In genomic region chr11:102428981-102429540, GRCm38 (mm10) we compare ENCODE assay signal across 9 mouse cellular contexts. TPM values are rescaled to one million over a fixed set of nuclear protein-coding genes. Genes with fewer than 3 reads are reported as not detected.
DNase-seq lines count a peak whose midpoint lies in the region; ATAC-seq and TF ChIP-seq lines count a peak whose summit lies in the region.
"Had no signal": no experiment of that assay in that cellular context is flagged by ENCODE, and none has a peak within 500 bp of the region (broad histone marks: within the 10 kb centered on the region; RNA-seq: fewer than 3 reads in every experiment).

No protein-coding gene starts in this region.

- H3K9me3 ChIP-seq in forebrain, embryonic 13.5 days (replicated peaks): no peaks in the 10 kb centered on the region
- no peaks in the 10 kb centered on the region for H3K9me3 ChIP-seq in forebrain, embryonic 16.5 days (ENCODE audit: control insufficient read depth, low read length)
- no peaks in the 10 kb centered on the region for H3K9me3 ChIP-seq in midbrain, embryonic 10.5 days (replicated peaks)
- H3K9me3 ChIP-seq in midbrain, embryonic 16.5 days (replicated peaks; ENCODE audit: control insufficient read depth, low read length, poor library complexity, severe bottlenecking): no peaks in the 10 kb centered on the region
- H3K9me3 ChIP-seq in limb, embryonic 12.5 days: no peaks in the 10 kb centered on the region

- H3K36me3 ChIP-seq in forebrain, embryonic 13.5 days (ENCODE audit: poor library complexity, severe bottlenecking): no peaks in the 10 kb centered on the region; the same call in 1 of the 2 replicates
- H3K36me3 ChIP-seq in forebrain, embryonic 16.5 days (ENCODE audit: control insufficient read depth, insufficient read depth): no peaks in the 10 kb centered on the region
- 0 out of 2 replicates have a peak, but pooled peaks cover 6% of the 10 kb centered on the region for H3K36me3 ChIP-seq in midbrain, embryonic 10.5 days
- no peaks in the 10 kb centered on the region for H3K36me3 ChIP-seq in midbrain, embryonic 16.5 days (ENCODE audit: control insufficient read depth, insufficient read depth, low read length)
- H3K36me3 ChIP-seq in limb, embryonic 12.5 days: peaks cover 11% of the 10 kb centered on the region; the same call in 1 of the 2 replicates
- no peaks in the 10 kb centered on the region for H3K36me3 ChIP-seq in small intestine, adult 2 months (ENCODE audit: control insufficient read depth, insufficient read depth, low read length)

- peaks cover 11% of the 10 kb centered on the region; the same call in 1 of the 2 replicates for H3K27me3 ChIP-seq in forebrain, embryonic 13.5 days
- H3K27me3 ChIP-seq in forebrain, embryonic 16.5 days (replicated peaks; ENCODE audit: control insufficient read depth, insufficient read depth, low read length): no peaks in the 10 kb centered on the region
- peaks cover 8% of the 10 kb centered on the region for H3K27me3 ChIP-seq in midbrain, embryonic 10.5 days (ENCODE audit: low read depth, poor library complexity, severe bottlenecking)
- no peaks in the 10 kb centered on the region for H3K27me3 ChIP-seq in midbrain, embryonic 16.5 days (ENCODE audit: control insufficient read depth, insufficient read depth, low read depth, low read length)
- H3K27me3 ChIP-seq in limb, embryonic 12.5 days: 0 out of 2 replicates have a peak, but pooled peaks cover 3% of the 10 kb centered on the region
- no peaks in the 10 kb centered on the region for H3K27me3 ChIP-seq in small intestine, adult 2 months (ENCODE audit: control insufficient read depth, insufficient read depth, low read length)

- DNase-seq in midbrain, embryonic 10.5 days (ENCODE audit: low spot score): no peak
- no peak for DNase-seq in urinary bladder, postnatal 25 days (ENCODE audit: low spot score)
- no peak for DNase-seq in B cell, adult 2 months
- DNase-seq: adrenal gland, postnatal 25 days had no signal

- ATAC-seq in forebrain, embryonic 13.5 days: no peak
- no peak for ATAC-seq in forebrain, embryonic 16.5 days
- ATAC-seq in midbrain, embryonic 16.5 days: no peak
- no peak for ATAC-seq in limb, embryonic 12.5 days (ENCODE audit: insufficient number of reproducible peaks, insufficient read depth, low FRiP score, low TSS enrichment, low read depth)

- peak overlapping the region; percentile 93 for H3K4me2 ChIP-seq in forebrain, embryonic 13.5 days
- no peak overlapping the region for H3K4me2 ChIP-seq in forebrain, embryonic 16.5 days (ENCODE audit: low read length)
- H3K4me2 ChIP-seq in midbrain, embryonic 16.5 days (ENCODE audit: low read length): no peak overlapping the region
- peak overlapping the region; percentile 88; the same call in 1 of the 2 replicates for H3K4me2 ChIP-seq in limb, embryonic 12.5 days

- no peak for TF ChIP-seq CTCF in small intestine, adult 2 months (IDR thresholded peaks at IDR 0.05; ENCODE audit: extremely low read depth, insufficient read length, insufficient replicate concordance, low read depth, low read length)

- TF ChIP-seq POLR2A in small intestine, adult 2 months (IDR thresholded peaks at IDR 0.05; ENCODE audit: low read depth, low read length): no peak

- WGBS in forebrain, embryonic 13.5 days: 73% methylated on average over 8 of the region's 8 CpGs
- 64% methylated on average over 8 of the region's 8 CpGs for WGBS in forebrain, embryonic 16.5 days
- 74% methylated on average over 8 of the region's 8 CpGs for WGBS in midbrain, embryonic 10.5 days
- WGBS in midbrain, embryonic 16.5 days: 68% methylated on average over 8 of the region's 8 CpGs
- WGBS in limb, embryonic 12.5 days: 62% methylated on average over 8 of the region's 8 CpGs
- 60% methylated on average over 8 of the region's 8 CpGs for WGBS in small intestine, adult 2 months

- peak overlapping the region; percentile 61; the same call in 1 of the 2 replicates for H3K4me3 ChIP-seq in forebrain, embryonic 13.5 days
- H3K4me3 ChIP-seq in forebrain, embryonic 16.5 days (replicated peaks; ENCODE audit: low read length): no peak overlapping the region
- peak overlapping the region; percentile 63 for H3K4me3 ChIP-seq in midbrain, embryonic 10.5 days
- no peak overlapping the region for H3K4me3 ChIP-seq in midbrain, embryonic 16.5 days (ENCODE audit: low read depth, low read length)
- peak overlapping the region; percentile 65 for H3K4me3 ChIP-seq in limb, embryonic 12.5 days (replicated peaks)
- no peak overlapping the region for H3K4me3 ChIP-seq in small intestine, adult 2 months (ENCODE audit: low read depth, low read length)

- H3K4me1 ChIP-seq in forebrain, embryonic 13.5 days: peaks cover 27% of the 10 kb centered on the region
- H3K4me1 ChIP-seq in forebrain, embryonic 16.5 days (replicated peaks; ENCODE audit: control insufficient read depth, insufficient read depth, low read length): peaks cover 15% of the 10 kb centered on the region
- H3K4me1 ChIP-seq in midbrain, embryonic 10.5 days: peaks cover 35% of the 10 kb centered on the region
- H3K4me1 ChIP-seq in midbrain, embryonic 16.5 days (ENCODE audit: control insufficient read depth, insufficient read depth, low read length): peaks cover 11% of the 10 kb centered on the region
- peaks cover 23% of the 10 kb centered on the region for H3K4me1 ChIP-seq in limb, embryonic 12.5 days (replicated peaks)
- peaks cover 8% of the 10 kb centered on the region; the same call in 1 of the 2 replicates for H3K4me1 ChIP-seq in small intestine, adult 2 months (ENCODE audit: control insufficient read depth, insufficient read depth, insufficient read length, low read length)

- no peak overlapping the region for H3K27ac ChIP-seq in forebrain, embryonic 13.5 days
- H3K27ac ChIP-seq in forebrain, embryonic 16.5 days (ENCODE audit: low read length): no peak overlapping the region
- no peak overlapping the region for H3K27ac ChIP-seq in midbrain, embryonic 10.5 days (replicated peaks)
- no peak overlapping the region for H3K27ac ChIP-seq in midbrain, embryonic 16.5 days (ENCODE audit: low read length)
- H3K27ac ChIP-seq in limb, embryonic 12.5 days: no peak overlapping the region
- peak overlapping the region; percentile 34; the same call in 1 of the 2 replicates for H3K27ac ChIP-seq in small intestine, adult 2 months (ENCODE audit: insufficient read depth, low read depth, low read length)

- no peak overlapping the region for H3K9ac ChIP-seq in forebrain, embryonic 13.5 days
- no peak overlapping the region for H3K9ac ChIP-seq in forebrain, embryonic 16.5 days (replicated peaks; ENCODE audit: low read depth, low read length)
- no peak overlapping the region for H3K9ac ChIP-seq in midbrain, embryonic 16.5 days (ENCODE audit: low read depth, low read length)
- no peak overlapping the region for H3K9ac ChIP-seq in limb, embryonic 12.5 days (replicated peaks)

RNA-seq across cellular contexts. Expression of gene Grn, which starts 1.1 kb away (rescaled TPM):
- polyA plus RNA-seq in forebrain, embryonic 13.5 days (2015; fragmentation: Nextera tagmentation; extraction: Ambion mirVana): 49.5 and 53.9 TPM in 2 replicates
- polyA plus RNA-seq in forebrain, embryonic 16.5 days (2015; fragmentation: Nextera tagmentation; extraction: Ambion mirVana): 68.0 and 72.8 TPM in 2 replicates
- 63.5 and 77.1 TPM in 2 replicates for polyA plus RNA-seq in midbrain, embryonic 10.5 days (2016; fragmentation: Nextera tagmentation; extraction: Ambion mirVana)
- 65.2 and 75.8 TPM in 2 replicates for polyA plus RNA-seq in midbrain, embryonic 16.5 days (2015; fragmentation: Nextera tagmentation; extraction: Ambion mirVana)
- 101 and 106 TPM in 2 replicates for polyA plus RNA-seq in limb, embryonic 12.5 days (2016; fragmentation: Nextera tagmentation; extraction: Ambion mirVana)
- polyA plus RNA-seq in small intestine, adult 2 months (2012; rRNA removed): 76.0 and 111 TPM in 2 replicates

RNA-seq across cellular contexts. Expression of gene Fam171a2, which starts 18.4 kb away (rescaled TPM):
- 8.5 and 9.3 TPM in 2 replicates for polyA plus RNA-seq in forebrain, embryonic 13.5 days (2015; fragmentation: Nextera tagmentation; extraction: Ambion mirVana)
- polyA plus RNA-seq in forebrain, embryonic 16.5 days (2015; fragmentation: Nextera tagmentation; extraction: Ambion mirVana): 16.1 and 17.8 TPM in 2 replicates
- polyA plus RNA-seq in midbrain, embryonic 10.5 days (2016; fragmentation: Nextera tagmentation; extraction: Ambion mirVana): 3.0 and 4.0 TPM in 2 replicates
- 18.1 and 20.5 TPM in 2 replicates for polyA plus RNA-seq in midbrain, embryonic 16.5 days (2015; fragmentation: Nextera tagmentation; extraction: Ambion mirVana)
- 9.7 and 10.7 TPM in 2 replicates for polyA plus RNA-seq in limb, embryonic 12.5 days (2016; fragmentation: Nextera tagmentation; extraction: Ambion mirVana)
- 5.4 and 5.9 TPM in 2 replicates for polyA plus RNA-seq in small intestine, adult 2 months (2012; rRNA removed)

RNA-seq across cellular contexts. Expression of gene Slc25a39, which starts 21.3 kb away (rescaled TPM):
- polyA plus RNA-seq in forebrain, embryonic 13.5 days (2015; fragmentation: Nextera tagmentation; extraction: Ambion mirVana): 157 and 159 TPM in 2 replicates
- 134 and 143 TPM in 2 replicates for polyA plus RNA-seq in forebrain, embryonic 16.5 days (2015; fragmentation: Nextera tagmentation; extraction: Ambion mirVana)
- 234 and 249 TPM in 2 replicates for polyA plus RNA-seq in midbrain, embryonic 10.5 days (2016; fragmentation: Nextera tagmentation; extraction: Ambion mirVana)
- 144 and 150 TPM in 2 replicates for polyA plus RNA-seq in midbrain, embryonic 16.5 days (2015; fragmentation: Nextera tagmentation; extraction: Ambion mirVana)
- 164 and 174 TPM in 2 replicates for polyA plus RNA-seq in limb, embryonic 12.5 days (2016; fragmentation: Nextera tagmentation; extraction: Ambion mirVana)
- 322 and 403 TPM in 2 replicates for polyA plus RNA-seq in small intestine, adult 2 months (2012; rRNA removed)

RNA-seq across cellular contexts. Expression of gene Rundc3a, which starts 35.9 kb away (rescaled TPM):
- polyA plus RNA-seq in forebrain, embryonic 13.5 days (2015; fragmentation: Nextera tagmentation; extraction: Ambion mirVana): 93.9 and 94.8 TPM in 2 replicates
- 129 and 156 TPM in 2 replicates for polyA plus RNA-seq in forebrain, embryonic 16.5 days (2015; fragmentation: Nextera tagmentation; extraction: Ambion mirVana)
- polyA plus RNA-seq in midbrain, embryonic 10.5 days (2016; fragmentation: Nextera tagmentation; extraction: Ambion mirVana): 21.5 and 40.7 TPM in 2 replicates
- 151 and 155 TPM in 2 replicates for polyA plus RNA-seq in midbrain, embryonic 16.5 days (2015; fragmentation: Nextera tagmentation; extraction: Ambion mirVana)
- 1.7 and 2.3 TPM in 2 replicates for polyA plus RNA-seq in limb, embryonic 12.5 days (2016; fragmentation: Nextera tagmentation; extraction: Ambion mirVana)
- 2.5 and 6.5 TPM in 2 replicates for polyA plus RNA-seq in small intestine, adult 2 months (2012; rRNA removed)

RNA-seq across cellular contexts. Expression of gene Itga2b, which starts 40.9 kb away (rescaled TPM):
- 2.9 and 3.8 TPM in 2 replicates for polyA plus RNA-seq in forebrain, embryonic 13.5 days (2015; fragmentation: Nextera tagmentation; extraction: Ambion mirVana)
- 3.6 and 6.6 TPM in 2 replicates for polyA plus RNA-seq in forebrain, embryonic 16.5 days (2015; fragmentation: Nextera tagmentation; extraction: Ambion mirVana)
- polyA plus RNA-seq in midbrain, embryonic 10.5 days (2016; fragmentation: Nextera tagmentation; extraction: Ambion mirVana): 5.8 and 6.9 TPM in 2 replicates
- 8.3 and 11.6 TPM in 2 replicates for polyA plus RNA-seq in midbrain, embryonic 16.5 days (2015; fragmentation: Nextera tagmentation; extraction: Ambion mirVana)
- polyA plus RNA-seq in limb, embryonic 12.5 days (2016; fragmentation: Nextera tagmentation; extraction: Ambion mirVana): 6.9 and 7.0 TPM in 2 replicates
- 2.0 and 3.9 TPM in 2 replicates for polyA plus RNA-seq in small intestine, adult 2 months (2012; rRNA removed)

Comparison
In these comparisons a context has a peak if more than half of its experiments do, and no peak if none do; other contexts are left out.
1. H3K4me2 ChIP-seq: peak in forebrain, embryonic 13.5 days (single experiment) and limb, embryonic 12.5 days (single experiment); none in forebrain, embryonic 16.5 days (single experiment) and midbrain, embryonic 16.5 days (single experiment).
2. H3K4me3 ChIP-seq: peak in forebrain, embryonic 13.5 days (single experiment), midbrain, embryonic 10.5 days (single experiment) and limb, embryonic 12.5 days (single experiment); none in forebrain, embryonic 16.5 days (single experiment), midbrain, embryonic 16.5 days (single experiment) and small intestine, adult 2 months (single experiment).